Mouse (Mus musculus) hindbrain, embryonic 10.5 days (tissue): ENCODE results near the gene Med13. TPM values are rescaled to one million over a fixed set of nuclear protein-coding genes. Genes with fewer than 3 reads are reported as not detected.
"Not testable (repeated sequence)": the region's sequence is repeated elsewhere in the genome, so short reads cannot be mapped to it uniquely, and the experiment has no call there.

Experiments
- DNase-seq: peaks from one replicate; pipeline ENCODE4 v3.0.0-alpha.2; 2017; ENCODE audit warnings: low spot score
- H3K27ac ChIP-seq: fragments of 300-500 bp; sonication (generic); 2 replicates; pipeline ENCODE4 v1.5.1; 2016; ENCODE audit warnings: mild to moderate bottlenecking, moderate library complexity
- H3K27me3 ChIP-seq: fragments of 300-500 bp; sonication (generic); 2 replicates; pipeline ENCODE4 v1.6.1; 2016; ENCODE audit warnings: mild to moderate bottlenecking; ENCODE audit not compliant: poor library complexity, insufficient read depth, severe bottlenecking
- H3K36me3 ChIP-seq: fragments of 300-500 bp; sonication (generic); 2 replicates; pipeline ENCODE4 v1.6.1; 2016; ENCODE audit warnings: mild to moderate bottlenecking, moderate library complexity
- H3K4me1 ChIP-seq: fragments of 300-500 bp; sonication (generic); replicated peaks from 2 replicates; pipeline ENCODE4 v1.6.1; 2016; ENCODE audit warnings: mild to moderate bottlenecking
- H3K4me3 ChIP-seq: fragments of 300-500 bp; sonication (generic); 2 replicates; pipeline ENCODE4 v1.5.1; 2016; ENCODE audit warnings: mild to moderate bottlenecking, moderate library complexity
- H3K9me3 ChIP-seq: fragments of 300-500 bp; sonication (generic); 2 replicates; pipeline ENCODE4 v1.6.1; 2016; ENCODE audit warnings: mild to moderate bottlenecking, moderate library complexity
- WGBS: fragments of 180-500 bp; shearing (Covaris S2); methylation state at CpG from one replicate; pipeline ENCODE4 v1.1.7; 2016; 5-methylcytosine and 5-hydroxymethylcytosine counted together
- polyA plus RNA-seq: library from polyadenylated mRNA; unstranded; fragments of >200 nt; fragmentation: Nextera tagmentation; extraction: Ambion mirVana; gene quantifications from 2 replicates; pipeline ENCODE4 v1.2.1, GENCODE M21; 2016

Gene Med13
- polyA plus RNA-seq, 1 experiment from 2014 or later, result 5.9 TPM

DNA sequence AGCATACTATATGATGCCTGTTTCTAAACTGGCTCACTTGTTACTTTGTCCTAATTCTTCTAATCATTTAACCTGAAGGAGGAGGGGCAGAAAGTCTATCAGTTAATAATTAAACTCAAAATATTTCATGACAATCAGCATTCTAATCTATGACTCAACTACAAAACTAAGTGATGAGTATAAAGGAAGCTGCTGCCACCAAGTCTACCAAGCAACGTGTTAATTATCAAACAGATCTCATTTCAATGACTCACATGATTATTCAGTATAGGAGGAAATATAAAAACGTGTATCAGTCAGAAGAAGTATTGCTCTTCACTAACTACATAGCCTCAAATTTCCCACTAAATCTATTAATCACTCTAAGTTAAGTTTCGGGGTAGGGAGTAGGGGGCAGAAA lies 10.9 kb downstream of the Med13 start:
- Histone ChIP-seq H3K27me3 (no peaks in the 10 kb centered on the region), H3K9me3 (no peaks in the 10 kb centered on the region), H3K4me3 (no peak overlapping the region), H3K36me3 (peaks cover 61% of the 10 kb centered on the region), H3K27ac (no peak overlapping the region), H3K4me1 (0 out of 2 replicates have a peak, but pooled peaks cover 4% of the 10 kb centered on the region)
- DNase-seq, result no peak
- 89% methylated on average over 3 of the region's 3 CpGs for WGBS

DNA sequence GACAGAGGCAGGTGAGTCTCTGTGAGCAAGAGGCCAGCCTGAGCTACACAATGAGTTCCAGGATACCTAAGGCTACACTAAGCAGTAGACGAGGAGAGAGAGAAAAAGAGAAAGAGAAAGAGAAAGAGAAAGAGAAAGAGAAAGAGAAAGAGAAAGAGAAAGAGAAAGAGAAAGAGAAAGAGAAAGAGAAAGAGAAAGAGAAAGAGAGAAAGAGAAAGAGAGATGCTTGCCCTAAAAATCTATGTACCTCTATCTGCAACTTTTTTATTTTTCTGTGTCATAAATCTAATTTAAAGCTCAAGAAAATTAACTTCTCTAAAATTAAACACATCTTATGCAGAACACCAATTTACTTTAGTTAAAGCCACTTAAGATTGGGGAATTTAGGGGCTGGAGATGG lies 12.5 kb downstream of the Med13 start:
- H3K27ac ChIP-seq, H3K9me3 ChIP-seq, H3K4me3 ChIP-seq, H3K4me1 ChIP-seq, H3K27me3 ChIP-seq, DNase-seq: not testable (repeated sequence)
- WGBS, result 97% methylated on average over 1 of the region's 1 CpGs
- peaks cover 66% of the 10 kb centered on the region for H3K36me3 ChIP-seq

DNA sequence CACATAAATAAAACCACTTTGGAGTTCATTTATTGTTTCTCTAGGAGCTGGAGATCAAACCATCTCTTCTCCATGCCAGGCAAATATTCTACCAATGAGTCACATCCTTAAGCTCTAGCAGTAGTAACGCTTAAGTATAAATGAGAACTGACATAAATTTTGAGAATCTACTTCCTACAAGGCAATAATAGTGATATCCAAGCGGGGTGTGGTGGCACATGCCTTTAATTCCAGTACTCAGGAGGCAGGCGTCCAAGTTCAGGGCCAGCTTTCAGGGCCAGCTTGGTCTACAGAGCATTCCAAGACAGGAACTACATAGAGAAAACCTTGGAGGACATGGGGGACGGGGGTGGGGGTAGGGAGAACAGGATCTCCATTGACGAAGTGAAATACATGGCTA lies 33.2 kb downstream of the Med13 start:
- DNase-seq, result no peak
- Histone ChIP-seq H3K9me3 (no peaks in the 10 kb centered on the region), H3K4me1 (no peaks in the 10 kb centered on the region), H3K27ac (no peak overlapping the region), H3K36me3 (peaks cover 69% of the 10 kb centered on the region), H3K4me3 (no peak overlapping the region), H3K27me3 (no peaks in the 10 kb centered on the region)
- 89% methylated on average over 5 of the region's 5 CpGs for WGBS

DNA sequence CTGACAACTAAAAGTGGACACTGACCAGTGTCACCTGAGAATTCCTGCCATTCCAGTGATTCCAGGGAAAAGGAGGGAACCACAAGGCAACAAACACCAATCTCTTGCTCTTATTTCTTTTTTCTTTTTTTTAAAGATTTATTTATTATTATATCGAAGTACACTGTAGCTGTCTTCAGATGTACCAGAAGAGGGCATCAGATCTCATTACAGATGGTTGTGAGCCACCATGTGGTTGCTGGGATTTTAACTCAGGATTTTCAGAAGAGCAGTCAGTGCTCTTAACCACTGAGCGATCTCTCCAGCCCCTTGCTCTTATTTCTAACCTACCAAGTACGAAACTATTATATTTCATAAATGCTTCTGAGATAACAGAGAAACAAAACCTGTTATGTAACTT lies 42.4 kb downstream of the Med13 start:
- DNase-seq, H3K27me3 ChIP-seq, H3K4me1 ChIP-seq, H3K9me3 ChIP-seq, H3K4me3 ChIP-seq, H3K27ac ChIP-seq: not testable (repeated sequence)
- peaks cover 45% of the 10 kb centered on the region for H3K36me3 ChIP-seq
- WGBS, result 89% methylated on average over 3 of the region's 3 CpGs

DNA sequence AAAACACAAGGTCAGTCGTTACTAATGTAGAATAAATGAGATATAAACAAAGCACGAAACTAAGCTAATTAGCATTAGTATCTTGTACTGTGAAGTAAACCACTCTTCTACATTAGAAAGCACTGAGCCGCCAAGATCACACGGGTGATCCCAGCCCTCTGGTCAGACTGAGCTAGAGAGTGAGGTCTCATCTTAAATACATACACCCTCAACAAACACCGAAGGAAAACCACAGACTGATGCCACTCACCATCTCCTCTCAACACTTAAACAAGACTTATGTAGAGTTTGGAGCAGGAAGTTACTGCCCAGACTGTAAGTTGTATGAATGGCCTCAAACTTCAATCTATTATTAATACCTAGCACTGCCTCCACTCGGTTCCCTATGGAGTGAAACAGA lies 47.1 kb downstream of the Med13 start:
- Histone ChIP-seq H3K27ac (no peak overlapping the region), H3K9me3 (no peaks in the 10 kb centered on the region), H3K4me3 (no peak overlapping the region), H3K27me3 (no peaks in the 10 kb centered on the region), H3K4me1 (no peaks in the 10 kb centered on the region), H3K36me3 (peaks cover 36% of the 10 kb centered on the region)
- no peak for DNase-seq
- 90% methylated on average over 6 of the region's 6 CpGs for WGBS

DNA sequence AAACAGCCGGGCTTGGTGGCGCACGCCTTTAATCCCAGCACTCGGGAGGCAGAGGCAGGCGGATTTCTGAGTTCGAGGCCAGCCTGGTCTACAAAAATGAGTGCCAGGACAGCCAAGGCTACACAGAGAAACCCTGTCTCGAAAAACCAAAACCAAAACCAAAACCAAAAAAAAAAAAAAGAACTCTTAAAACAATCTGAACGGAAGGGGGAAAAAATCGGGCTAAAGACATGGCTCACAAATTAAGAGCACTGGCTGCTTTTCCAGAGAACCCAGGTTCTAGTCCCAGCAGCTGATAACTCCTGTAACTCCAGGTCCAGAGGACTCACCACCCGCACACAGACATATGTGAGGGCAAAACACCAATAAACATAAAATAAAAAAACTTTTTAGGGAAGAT lies 65.2 kb downstream of the Med13 start:
- H3K4me3 ChIP-seq, H3K4me1 ChIP-seq, H3K9me3 ChIP-seq, H3K27ac ChIP-seq, H3K27me3 ChIP-seq, DNase-seq: not testable (repeated sequence)
- whole genome bisulfite sequencing, result 95% methylated on average over 10 of the region's 10 CpGs
- peaks cover 87% of the 10 kb centered on the region for H3K36me3 ChIP-seq

DNA sequence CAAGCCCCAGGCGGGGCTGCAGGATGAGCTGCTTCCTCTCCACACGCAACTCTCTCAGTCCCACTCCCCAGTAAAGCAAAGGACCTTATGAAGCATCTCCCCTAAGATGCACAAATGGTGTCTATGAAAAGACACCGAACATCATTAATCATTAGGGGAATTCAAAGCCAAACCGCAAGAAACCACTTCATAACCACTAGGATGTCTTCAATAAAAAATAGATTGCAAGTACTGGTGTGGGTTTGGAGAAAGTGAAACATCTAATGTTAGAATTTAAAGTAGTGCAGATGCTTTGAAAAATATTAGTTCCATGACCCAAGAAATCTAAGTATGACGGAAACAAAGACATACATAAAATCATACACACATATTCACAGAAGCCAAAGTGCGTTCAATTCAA lies 65.7 kb downstream of the Med13 start:
- Histone ChIP-seq H3K4me1 (no peaks in the 10 kb centered on the region), H3K4me3 (no peak overlapping the region), H3K9me3 (no peaks in the 10 kb centered on the region), H3K27me3 (no peaks in the 10 kb centered on the region), H3K36me3 (peaks cover 87% of the 10 kb centered on the region), H3K27ac (no peak overlapping the region)
- 95% methylated on average over 6 of the region's 6 CpGs for WGBS
- DNase-seq, result no peak

DNA sequence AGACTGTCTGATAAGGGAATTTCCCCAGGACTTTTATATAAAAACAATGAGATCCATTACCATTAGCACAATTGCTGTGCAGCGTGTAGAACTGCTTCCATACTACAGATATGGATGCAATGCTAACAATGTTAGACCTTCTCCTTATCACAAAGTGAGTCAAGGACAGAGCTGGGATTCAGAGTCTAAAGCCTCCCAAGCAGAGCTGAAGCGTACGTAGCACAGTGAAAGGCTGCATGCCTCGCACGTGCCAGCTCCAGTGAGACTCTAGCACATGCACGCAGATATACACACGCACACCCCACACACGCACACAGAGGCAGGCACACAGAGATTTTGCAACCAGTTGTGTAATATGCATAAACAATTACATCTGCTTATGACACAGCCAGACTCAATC lies 71.7 kb downstream of the Med13 start:
- Histone ChIP-seq H3K9me3 (no peaks in the 10 kb centered on the region), H3K4me3 (no peak overlapping the region), H3K27ac (no peak overlapping the region), H3K36me3 (peaks cover 94% of the 10 kb centered on the region), H3K4me1 (no peaks in the 10 kb centered on the region), H3K27me3 (no peaks in the 10 kb centered on the region)
- DNase-seq, result no peak
- WGBS, result 95% methylated on average over 8 of the region's 8 CpGs

DNA sequence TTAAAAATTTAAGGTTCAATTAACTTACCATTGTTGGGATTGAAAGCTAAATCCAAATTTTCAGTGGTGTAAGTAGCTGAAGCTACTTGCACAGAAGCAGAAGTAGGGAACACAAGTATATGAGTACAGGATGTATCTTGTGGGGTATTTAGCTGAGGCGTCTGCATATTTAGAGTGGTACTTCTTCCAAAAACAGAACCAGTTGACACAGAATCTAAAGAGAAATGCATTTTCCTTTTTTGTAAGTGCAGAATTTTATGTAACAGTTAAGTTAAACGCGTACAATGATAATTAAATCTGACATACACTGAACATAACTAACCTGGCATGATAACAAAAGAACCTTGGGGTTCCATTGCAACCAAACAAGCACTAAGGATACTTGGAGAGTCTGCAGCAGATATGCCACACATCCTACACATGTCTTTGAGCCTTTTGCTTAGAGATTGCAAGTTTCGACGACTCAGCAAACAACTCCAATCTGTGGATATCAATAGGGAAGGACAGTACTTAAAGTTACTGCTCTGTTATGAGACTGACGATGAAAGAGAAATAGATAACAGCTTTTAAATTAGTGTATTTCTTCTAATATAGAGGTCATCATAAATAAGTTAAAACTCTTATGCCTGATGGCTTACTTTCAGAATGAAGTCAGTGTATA lies 78.8 kb downstream of the Med13 start:
- H3K36me3 ChIP-seq, result peaks cover 96% of the 10 kb centered on the region
- no peaks in the 10 kb centered on the region for H3K27me3 ChIP-seq
- no peaks in the 10 kb centered on the region for H3K9me3 ChIP-seq
- WGBS, result 97% methylated on average over 6 of the region's 6 CpGs
- H3K4me3 ChIP-seq, result no peak overlapping the region
- no peak for DNase-seq
- no peaks in the 10 kb centered on the region for H3K4me1 ChIP-seq
- no peak overlapping the region for H3K27ac ChIP-seq

DNA sequence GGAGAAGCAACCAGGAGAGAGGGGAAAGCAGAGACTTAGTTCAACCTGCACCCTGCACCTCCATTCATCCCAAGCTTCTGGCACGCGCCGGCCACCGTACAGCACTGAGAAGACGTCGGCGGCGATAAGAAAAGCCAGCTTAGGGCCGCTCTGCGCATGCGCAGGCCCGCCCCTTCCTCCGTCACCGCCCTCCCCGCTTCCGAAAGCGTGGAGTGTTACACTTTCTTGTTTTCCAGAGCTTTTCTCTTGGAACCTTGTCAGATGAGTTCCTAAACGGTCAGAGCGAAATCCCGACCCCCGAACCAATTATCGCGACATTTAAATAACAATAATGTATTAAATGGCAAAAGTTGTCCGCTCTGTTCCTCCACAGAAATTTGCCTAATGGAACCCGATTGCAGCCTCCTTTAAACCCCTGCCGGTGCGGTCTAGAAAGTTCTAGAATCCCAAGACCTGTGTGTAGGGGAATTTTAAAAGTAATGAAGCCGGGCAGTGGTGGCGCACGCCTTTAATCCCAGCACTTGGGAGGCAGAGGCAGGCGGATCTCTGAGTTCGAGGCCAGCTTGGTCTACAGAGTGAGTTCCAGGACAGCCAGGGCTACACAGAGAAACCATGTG lies 99.8 kb downstream of the Med13 start, which contains the start of gene Ints2:
Gene Ints2 (minus strand): TSS at position 116 of the 617 bp plus-strand sequence.
- peaks cover 15% of the 10 kb centered on the region for H3K4me1 ChIP-seq
- H3K27me3 ChIP-seq, result no peaks in the 10 kb centered on the region
- 9% methylated on average over 32 of the region's 32 CpGs for WGBS
- peak within 1 kb of the TSS; percentile 94 for H3K27ac ChIP-seq
- H3K36me3 ChIP-seq, result peaks cover 32% of the 10 kb centered on the region
- DNase-seq, result peak; percentile 92
- no peaks in the 10 kb centered on the region for H3K9me3 ChIP-seq
- peak within 1 kb of the TSS; percentile 80 for H3K4me3 ChIP-seq

DNA sequence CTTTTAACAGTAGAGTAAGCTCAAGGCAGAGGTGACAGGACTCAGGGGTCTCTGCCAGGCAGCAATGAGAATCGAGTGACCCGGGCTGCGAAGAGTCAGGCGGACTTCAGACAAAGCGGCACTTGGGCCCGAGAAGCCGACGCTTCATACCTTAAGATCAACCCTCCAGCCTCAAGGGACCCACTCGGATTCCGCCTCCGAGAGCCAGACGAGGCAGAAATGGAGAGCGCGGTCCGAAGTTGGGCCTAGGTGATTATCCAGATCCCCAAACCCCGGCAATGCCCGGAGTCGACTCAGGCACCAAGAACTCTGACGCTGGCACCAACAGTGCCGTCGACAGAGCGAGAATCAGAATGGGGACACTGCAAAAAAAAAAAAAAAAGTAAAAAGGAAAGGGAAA lies 100.3 kb downstream of the Med13 start:
- H3K27ac ChIP-seq, result peak overlapping the region; percentile 94
- no peaks in the 10 kb centered on the region for H3K27me3 ChIP-seq
- 0% methylated on average over 22 of the region's 22 CpGs for WGBS
- no peaks in the 10 kb centered on the region for H3K9me3 ChIP-seq
- peaks cover 15% of the 10 kb centered on the region for H3K4me1 ChIP-seq
- H3K36me3 ChIP-seq, result peaks cover 37% of the 10 kb centered on the region
- peak overlapping the region; percentile 80 for H3K4me3 ChIP-seq
- DNase-seq, result no peak

DNA sequence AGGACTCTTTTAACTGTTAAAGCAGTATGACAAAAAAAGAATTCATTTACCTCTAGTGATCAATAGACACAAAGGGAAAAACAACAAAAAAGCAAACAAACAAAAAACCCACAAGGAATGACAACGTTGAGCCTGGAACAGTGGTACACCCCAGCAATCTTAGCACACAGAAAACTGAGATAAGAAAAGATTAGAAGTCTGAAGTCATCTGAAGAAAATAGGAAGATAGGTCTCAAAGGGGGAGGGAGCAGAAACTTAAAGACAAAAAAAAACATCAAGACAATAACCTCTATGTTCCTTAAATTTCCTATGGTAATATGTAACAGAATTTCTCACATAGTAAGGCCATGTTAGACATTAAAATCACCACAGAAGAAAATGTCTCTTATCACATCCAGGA lies 104.1 kb downstream of the Med13 start:
- Histone ChIP-seq H3K4me3 (no peak overlapping the region), H3K4me1 (peaks cover 15% of the 10 kb centered on the region), H3K36me3 (peaks cover 72% of the 10 kb centered on the region), H3K27me3 (no peaks in the 10 kb centered on the region), H3K9me3 (no peaks in the 10 kb centered on the region), H3K27ac (no peak overlapping the region)
- DNase-seq, result no peak
- WGBS, result 93% methylated on average over 1 of the region's 1 CpGs

DNA sequence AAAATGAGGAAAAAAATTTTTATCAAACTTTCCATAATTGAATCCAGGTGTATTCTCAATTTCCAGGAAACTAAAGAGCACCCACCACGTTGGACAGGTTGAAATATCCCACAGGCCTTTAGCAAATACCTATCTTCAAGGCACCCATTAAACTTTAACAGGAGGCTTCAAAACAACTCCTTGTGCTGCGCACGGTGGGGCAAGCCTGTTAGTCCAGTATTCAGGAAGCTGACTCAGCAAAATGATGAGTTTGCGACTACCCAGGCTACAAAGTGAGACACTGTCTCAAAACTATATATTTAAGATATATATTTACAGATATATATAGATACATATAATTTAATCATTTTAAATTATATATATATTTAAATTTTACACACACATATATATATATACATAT lies 125.0 kb downstream of the Med13 start:
- WGBS, result 90% methylated on average over 4 of the region's 4 CpGs
- Histone ChIP-seq H3K36me3 (peaks cover 94% of the 10 kb centered on the region), H3K4me1 (no peaks in the 10 kb centered on the region), H3K27ac (no peak overlapping the region), H3K27me3 (no peaks in the 10 kb centered on the region), H3K9me3 (no peaks in the 10 kb centered on the region), H3K4me3 (no peak overlapping the region)
- DNase-seq, result no peak
